Mouse (Mus musculus) right cerebral cortex, postnatal 10 days (tissue): ENCODE measurements around the gene Zfp940.

Experiments
- DNase-seq, 2 experiments: peaks; one replicate each; pipeline ENCODE4 v3.0.0; 2021; ENCODE audit warnings: low spot score in 2 of 2

The Zfp940 gene

DNA sequence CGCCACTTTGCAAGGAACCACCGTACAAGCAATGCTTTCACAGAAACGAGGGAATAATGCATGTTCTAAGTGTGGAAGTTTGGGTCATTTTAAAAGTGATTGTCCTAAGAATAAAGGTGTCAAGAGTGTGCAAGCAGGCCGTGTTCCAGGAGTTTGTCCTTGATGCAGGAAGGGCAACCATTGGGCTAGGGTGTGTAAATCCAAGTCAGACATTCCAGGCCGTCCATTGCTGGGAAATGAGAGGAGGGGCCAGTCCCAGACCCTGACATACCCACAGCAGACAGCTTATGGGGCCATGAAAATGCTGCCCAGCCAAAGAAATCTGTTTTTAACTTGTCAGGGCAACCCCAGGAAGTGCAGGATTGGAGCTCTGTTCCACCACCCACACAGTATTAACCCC is 46.4 kb downstream of the Zfp940 start:
- DNase-seq: no peak

- DNase-seq: no peak
Measured at GRCm38 (mm10) chr7:29792906-29793305, 60.6 kb downstream of the Zfp940 start.

DNA sequence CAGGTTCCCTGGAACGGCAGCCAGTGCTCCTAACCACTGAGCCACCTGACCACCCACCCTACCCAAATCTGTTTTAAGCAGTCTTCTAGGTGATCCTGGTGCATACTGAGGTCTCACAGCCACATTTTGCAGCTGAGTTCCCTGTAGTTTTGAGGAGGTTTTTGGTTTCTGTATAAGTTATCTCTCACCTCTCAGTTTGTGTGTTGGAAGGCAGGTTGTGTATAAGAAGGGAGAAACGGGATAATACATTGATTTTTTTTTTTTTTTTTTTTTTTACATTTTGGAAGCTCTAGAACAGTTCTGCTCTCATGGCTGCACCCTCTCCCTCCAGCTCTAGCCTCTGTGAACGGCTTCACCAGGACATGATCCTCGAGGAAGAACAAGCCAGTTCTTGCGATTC is 67.6 kb downstream of the Zfp940 start:
- DNase-seq: no peak

DNA sequence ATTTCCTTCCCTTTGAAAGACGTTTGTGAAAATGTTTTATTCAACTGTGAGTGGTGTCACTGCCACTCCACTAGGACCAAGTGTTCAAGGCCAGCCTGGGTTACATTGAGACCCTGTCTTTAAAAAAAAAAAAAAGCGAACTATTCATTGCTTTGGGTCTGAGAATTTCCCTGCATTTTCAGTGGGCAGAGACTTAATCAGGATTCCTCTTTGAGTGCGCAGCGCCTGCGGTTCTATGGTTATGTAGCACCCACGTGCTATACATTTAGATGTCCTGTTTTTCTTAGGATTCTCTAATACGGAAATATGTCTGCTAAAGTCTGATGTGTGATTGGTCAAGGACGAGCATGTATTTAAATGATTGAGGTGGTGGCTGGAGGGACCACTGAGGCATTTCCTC is 68.4 kb downstream of the Zfp940 start:
- DNase-seq: no peak

DNA sequence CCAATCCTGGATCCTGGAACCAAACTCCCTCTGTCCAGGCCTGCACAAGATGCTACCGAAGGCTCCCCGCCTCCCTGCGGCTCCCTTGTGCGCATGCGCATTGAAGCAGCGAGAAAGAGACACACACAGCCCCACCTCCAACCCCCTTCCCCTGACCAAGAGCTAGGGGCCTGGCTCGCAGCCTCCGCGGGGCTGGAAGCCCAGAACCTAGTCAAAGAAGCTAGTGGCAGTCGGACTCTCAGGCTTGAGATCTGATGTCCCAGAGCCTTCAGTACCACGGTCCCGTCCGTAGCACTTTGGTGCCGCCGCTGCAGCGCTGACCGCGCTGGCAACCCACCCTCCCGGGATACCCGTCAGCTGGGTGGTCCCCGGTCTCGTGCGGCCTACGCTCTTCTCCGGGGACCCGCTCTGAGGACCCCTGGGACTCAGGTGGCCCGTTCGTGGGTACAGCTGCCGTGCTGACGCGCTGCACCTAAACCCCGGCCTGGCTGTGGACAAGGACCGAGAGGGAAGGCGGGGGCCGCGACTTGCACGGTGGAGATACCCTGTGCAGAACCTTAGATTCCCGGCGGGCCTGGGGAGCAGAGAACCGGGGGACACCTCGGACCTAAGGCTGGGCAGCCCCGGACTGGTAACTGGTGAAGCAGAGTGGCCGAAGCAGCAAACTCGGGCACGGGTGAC is 69.5 kb downstream of the Zfp940 start, which contains the start of gene Zfp30:
TSS of gene Zfp30 (plus strand) at position 128 of the 681 bp plus-strand sequence.
- peak; percentile 94 for DNase-seq
